Mouse (Mus musculus) central nervous system, embryonic 11.5 days (tissue): Measurements from ENCODE around the gene Prpf4. TPM values are rescaled to one million over a fixed set of nuclear protein-coding genes. Genes with fewer than 3 reads are reported as not detected.

Experiments
- polyA plus RNA-seq: library from polyadenylated mRNA; depleted of rRNA; stranded (reverse); fragments of >200 nt; gene quantifications from 2 replicates; pipeline ENCODE4 v1.2.3, GENCODE M21; 2012; rRNA removed

The Prpf4 gene
- polyA plus RNA-seq, result 22.7 and 31.9 TPM in 2 replicates

DNA sequence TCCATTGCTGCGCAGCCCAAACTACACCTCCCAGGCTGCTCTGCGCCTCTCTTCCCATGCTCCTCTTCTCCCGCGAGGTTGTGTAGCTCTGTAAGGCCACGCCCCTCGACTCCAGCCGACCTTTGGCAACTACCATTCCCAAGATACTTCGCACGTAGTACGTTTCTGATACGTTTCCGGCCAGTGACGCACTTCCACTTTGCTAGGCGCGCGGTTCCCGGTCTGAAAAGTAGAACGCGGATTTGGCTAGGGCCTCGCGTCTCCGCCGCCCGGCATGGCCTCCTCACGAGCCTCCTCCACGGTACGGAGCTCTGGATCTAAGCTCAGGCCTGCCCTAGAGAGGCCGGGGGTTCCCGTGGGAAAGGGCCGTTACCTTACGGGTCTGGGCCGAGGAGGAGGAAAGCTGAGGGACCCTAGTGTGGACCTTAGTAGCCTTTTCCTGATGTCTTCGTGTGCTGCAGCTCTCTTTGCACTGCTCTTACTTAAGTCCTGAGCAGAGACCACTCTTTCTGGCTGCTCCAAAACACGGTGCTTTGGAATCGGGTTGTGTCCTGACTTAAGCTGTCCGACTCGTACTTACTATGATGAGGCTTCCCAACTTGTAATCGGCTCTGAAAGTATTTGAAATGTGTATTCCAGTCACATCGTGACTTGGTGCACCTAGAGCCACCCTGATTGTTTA, at the start of gene Prpf4, which contains the start of gene Cdc26:
Gene Prpf4 (plus strand): TSS at position 197 of the 682 bp plus-strand sequence.
Gene Cdc26 (minus strand): TSS at position 42 of the 682 bp plus-strand sequence.

DNA sequence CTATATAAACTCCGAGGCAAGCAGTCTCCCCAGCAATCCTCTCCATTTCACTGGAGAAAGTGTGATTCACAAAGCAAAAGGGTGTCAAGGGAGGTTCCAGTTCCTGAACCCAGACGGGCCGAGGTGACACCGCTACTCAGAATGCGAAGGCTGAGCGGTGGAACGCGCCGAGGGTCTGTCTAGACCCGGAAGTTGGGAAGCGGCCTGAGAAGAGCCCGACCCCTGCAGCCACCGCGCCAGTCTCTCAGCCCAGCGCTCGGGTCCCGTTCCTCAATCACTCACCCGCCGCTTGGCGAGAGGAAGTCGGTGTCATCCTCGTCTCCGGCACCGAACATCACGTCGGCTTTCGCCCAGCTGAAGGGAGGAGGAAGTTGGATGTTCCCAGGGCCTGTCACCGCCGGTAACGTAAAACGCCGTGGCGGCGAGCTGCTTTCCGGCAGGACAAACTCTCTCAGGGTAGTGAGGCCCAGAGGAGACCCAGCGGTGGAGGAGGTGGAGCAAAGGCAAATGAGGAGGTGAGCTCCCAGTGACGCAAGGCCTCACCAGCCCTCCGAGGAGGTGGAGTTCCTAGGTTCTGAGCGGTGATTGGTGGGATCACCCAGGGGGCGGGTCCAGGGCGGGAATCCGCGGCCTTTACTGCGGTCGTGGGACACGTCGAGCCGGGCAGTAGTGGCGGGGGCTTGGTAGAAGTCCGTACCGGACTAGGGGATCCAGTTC, 48.4 kb upstream of the Prpf4 start, which contains the start of the genes Fkbp15 and Slc31a1:
Gene Fkbp15 (minus strand): TSS at position 461 of the 717 bp plus-strand sequence.
Gene Slc31a1 (plus strand): TSS at position 640 of the 717 bp plus-strand sequence.

DNA sequence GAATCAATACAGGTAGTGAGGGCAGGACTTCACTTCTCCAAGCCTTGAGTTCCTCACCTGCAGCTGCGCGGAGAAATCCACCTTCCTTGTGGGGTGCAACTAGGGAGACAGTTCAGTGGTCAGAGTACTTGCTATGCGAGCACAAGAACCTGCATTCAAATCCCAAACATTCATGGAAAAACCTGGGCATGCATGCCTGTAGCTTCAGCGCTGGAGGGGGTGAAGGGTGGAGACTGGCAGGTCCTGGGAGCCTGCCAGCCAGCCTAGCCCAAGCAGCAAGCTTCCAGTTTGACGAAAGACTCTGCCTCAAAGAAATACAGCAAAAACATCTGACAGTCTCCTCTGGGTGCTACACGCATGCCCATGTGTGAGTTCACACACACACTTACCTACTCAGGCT, 26.5 kb downstream of the Prpf4 start, which contains the start of gene Rnf183:
Gene Rnf183 (minus strand): TSS at position 172 of the 400 bp plus-strand sequence.

DNA sequence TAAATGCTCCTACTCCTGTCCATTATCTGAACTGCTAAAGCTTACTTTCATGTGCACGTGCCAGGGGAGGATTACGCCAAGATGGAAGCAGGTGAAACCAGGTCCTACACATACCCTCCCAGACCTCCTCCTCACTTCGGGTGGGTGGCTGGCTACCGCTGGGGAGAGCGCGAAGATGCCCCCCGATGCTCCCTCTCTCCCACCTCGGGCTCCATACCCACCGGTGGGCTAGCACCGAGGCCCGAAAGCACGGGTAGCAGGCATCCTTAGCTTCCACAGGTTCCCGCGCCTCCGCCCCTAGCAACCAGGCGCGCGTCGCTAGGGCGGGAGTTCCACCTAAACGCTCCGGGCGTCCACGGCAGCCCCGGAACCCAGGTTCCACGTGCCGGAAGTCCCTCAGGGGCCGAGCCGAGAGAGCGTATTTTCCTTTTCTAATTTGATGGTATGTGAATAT, 62.0 kb downstream of the Prpf4 start, which contains the start of gene Wdr31:
Gene Wdr31 (minus strand): TSS at position 299 of the 454 bp plus-strand sequence.

Other genes starting within 250 kb of the Prpf4 start
- 12.4 and 17.8 TPM in 2 replicates for gene Zfp37, start 177.8 kb upstream of the Prpf4 start, polyA plus RNA-seq
- 6.0 and 9.1 TPM in 2 replicates for gene Slc31a2, start 146.2 kb upstream of the Prpf4 start, polyA plus RNA-seq
- gene Fkbp15, start 48.2 kb upstream of the Prpf4 start, polyA plus RNA-seq, result 17.1 and 18.6 TPM in 2 replicates
- 22.4 and 33.2 TPM in 2 replicates for gene Slc31a1, start 48.1 kb upstream of the Prpf4 start, polyA plus RNA-seq
- 151 and 169 TPM in 2 replicates for gene Cdc26, start 155 bp upstream of the Prpf4 start, polyA plus RNA-seq
- 0.16 and 0.23 TPM in 2 replicates for gene Rnf183, start 26.5 kb downstream of the Prpf4 start, polyA plus RNA-seq
- gene Wdr31, start 62.1 kb downstream of the Prpf4 start, polyA plus RNA-seq, result 6.3 and 7.4 TPM in 2 replicates
- 0.49 and 0.78 TPM in 2 replicates for gene Bspry, start 71.3 kb downstream of the Prpf4 start, polyA plus RNA-seq
- 5.4 and 5.7 TPM in 2 replicates for gene Hdhd3, start 94.7 kb downstream of the Prpf4 start, polyA plus RNA-seq
- gene Alad, start 111.1 kb downstream of the Prpf4 start, polyA plus RNA-seq, result 60.0 and 64.4 TPM in 2 replicates
- 79.7 and 118 TPM in 2 replicates for gene Pole3, start 116.3 kb downstream of the Prpf4 start, polyA plus RNA-seq
- 1.5 and 2.6 TPM in 2 replicates for gene 4933430I17Rik, start 116.6 kb downstream of the Prpf4 start, polyA plus RNA-seq
- 47.2 and 50.1 TPM in 2 replicates for gene Rgs3, start 151.1 kb downstream of the Prpf4 start, polyA plus RNA-seq